Comparison of ENCODE assay signal across 13 mouse cellular contexts in genomic region chr6:30698036-30698435, GRCm38 (mm10). TPM values are rescaled to one million over a fixed set of nuclear protein-coding genes. Genes with fewer than 3 reads are reported as not detected.
A peak's percentile ranks its signal among the peaks of the same experiment; 100 is the strongest.
DNase-seq lines count a peak whose midpoint lies in the region; ATAC-seq and TF ChIP-seq lines count a peak whose summit lies in the region.
"Had no signal": no experiment of that assay in that cellular context is flagged by ENCODE, and none has a peak within 500 bp of the region (broad histone marks: within the 10 kb centered on the region; RNA-seq: fewer than 3 reads in every experiment).

No protein-coding gene starts in this region.

- no peak overlapping the region for H3K4me2 ChIP-seq in heart, embryonic 12.5 days
- H3K4me2 ChIP-seq in midbrain, embryonic 11.5 days, result no peak overlapping the region
- H3K4me2 ChIP-seq in midbrain, postnatal 0 days (ENCODE audit: low read depth, low read length, poor library complexity, severe bottlenecking), result no peak overlapping the region
- no peak overlapping the region for H3K4me2 ChIP-seq in stomach, postnatal 0 days (replicated peaks; ENCODE audit: low read depth)
- H3K4me2 ChIP-seq: midbrain, embryonic 15.5 days had no signal

- TF ChIP-seq CTCF in midbrain, postnatal 0 days (IDR thresholded peaks at IDR 0.05), result no peak
- TF ChIP-seq CTCF in stomach, postnatal 0 days (IDR thresholded peaks at IDR 0.05; ENCODE audit: low read depth), result no peak

- no peak for ATAC-seq in heart, embryonic 12.5 days (ENCODE audit: insufficient number of reproducible peaks, low FRiP score)
- ATAC-seq in midbrain, embryonic 11.5 days (ENCODE audit: low FRiP score), result no peak
- no peak for ATAC-seq in midbrain, postnatal 0 days (ENCODE audit: low FRiP score)
- no peak for ATAC-seq in stomach, postnatal 0 days (ENCODE audit: low FRiP score, low TSS enrichment)
- ATAC-seq in erythroblast, adult 5-6 weeks (replicated peaks; ENCODE audit: low FRiP score, poor library complexity, severe bottlenecking), result no peak
- ATAC-seq: hindbrain, postnatal 0 days; midbrain, embryonic 15.5 days had no signal

- H3K9ac ChIP-seq in heart, embryonic 12.5 days, result no peak overlapping the region
- H3K9ac ChIP-seq in midbrain, embryonic 11.5 days (ENCODE audit: low read length), result no peak overlapping the region
- no peak overlapping the region for H3K9ac ChIP-seq in midbrain, postnatal 0 days (replicated peaks; ENCODE audit: low read length, poor library complexity, severe bottlenecking)
- no peak overlapping the region for H3K9ac ChIP-seq in stomach, postnatal 0 days (ENCODE audit: low read length)
- H3K9ac ChIP-seq: midbrain, embryonic 15.5 days had no signal

- no peak for DNase-seq in heart, adult 18-20 months
- peak; percentile 57 for DNase-seq in midbrain, embryonic 11.5 days (ENCODE audit: low spot score, missing footprints)
- no peak for DNase-seq in midbrain, postnatal 0 days (ENCODE audit: low spot score)
- DNase-seq in heart, postnatal 4 days, result peak; percentile 65
- no peak for DNase-seq in stomach, postnatal 0 days (ENCODE audit: low spot score)
- no peak for DNase-seq in kidney, adult 8-10 months
- DNase-seq: cerebellum, postnatal 14 days; lung, postnatal 10 days; thymus, postnatal 4 days had no signal

- peak overlapping the region; percentile 85 for H3K27ac ChIP-seq in heart, embryonic 12.5 days (ENCODE audit: poor library complexity, severe bottlenecking)
- no peak overlapping the region for H3K27ac ChIP-seq in midbrain, embryonic 11.5 days (ENCODE audit: low read depth, low read length)
- H3K27ac ChIP-seq in midbrain, postnatal 0 days (ENCODE audit: low read depth, low read length), result no peak overlapping the region
- peak overlapping the region; percentile 59; the same call in 1 of the 2 replicates for H3K27ac ChIP-seq in stomach, postnatal 0 days (replicated peaks)
- H3K27ac ChIP-seq: hindbrain, postnatal 0 days; midbrain, embryonic 15.5 days had no signal

- H3K9me3 ChIP-seq in heart, embryonic 12.5 days (replicated peaks), result no peaks in the 10 kb centered on the region
- no peaks in the 10 kb centered on the region; the same call in 1 of the 2 replicates for H3K9me3 ChIP-seq in midbrain, embryonic 11.5 days (ENCODE audit: control insufficient read depth, low read length)
- H3K9me3 ChIP-seq in midbrain, postnatal 0 days (ENCODE audit: low read length), result no peaks in the 10 kb centered on the region
- no peaks in the 10 kb centered on the region for H3K9me3 ChIP-seq in stomach, postnatal 0 days (ENCODE audit: control insufficient read depth, low read length)
- H3K9me3 ChIP-seq: midbrain, embryonic 15.5 days had no signal

- H3K4me3 ChIP-seq in heart, embryonic 12.5 days, result no peak overlapping the region
- H3K4me3 ChIP-seq in midbrain, embryonic 11.5 days (ENCODE audit: low read depth, low read length), result no peak overlapping the region
- H3K4me3 ChIP-seq in midbrain, postnatal 0 days (ENCODE audit: low read depth, low read length), result no peak overlapping the region
- H3K4me3 ChIP-seq in stomach, postnatal 0 days (ENCODE audit: low read depth, low read length), result no peak overlapping the region
- H3K4me3 ChIP-seq: midbrain, embryonic 15.5 days had no signal

- H3K27me3 ChIP-seq in heart, embryonic 12.5 days (replicated peaks), result no peaks in the 10 kb centered on the region
- no peaks in the 10 kb centered on the region for H3K27me3 ChIP-seq in midbrain, embryonic 11.5 days (ENCODE audit: control insufficient read depth, insufficient read depth, low read length)
- no peaks in the 10 kb centered on the region for H3K27me3 ChIP-seq in midbrain, postnatal 0 days (ENCODE audit: insufficient read depth, low read length)
- no peaks in the 10 kb centered on the region for H3K27me3 ChIP-seq in stomach, postnatal 0 days (ENCODE audit: control insufficient read depth, insufficient read depth, low read length)
- H3K27me3 ChIP-seq: midbrain, embryonic 15.5 days had no signal

- H3K36me3 ChIP-seq in heart, embryonic 12.5 days, result no peaks in the 10 kb centered on the region
- no peaks in the 10 kb centered on the region for H3K36me3 ChIP-seq in midbrain, embryonic 11.5 days (ENCODE audit: control insufficient read depth, insufficient read depth, low read length)
- H3K36me3 ChIP-seq in midbrain, postnatal 0 days (ENCODE audit: insufficient read depth, low read length), result no peaks in the 10 kb centered on the region
- H3K36me3 ChIP-seq in stomach, postnatal 0 days (ENCODE audit: control insufficient read depth, insufficient read depth, low read length), result no peaks in the 10 kb centered on the region
- H3K36me3 ChIP-seq: midbrain, embryonic 15.5 days had no signal

- WGBS in heart, embryonic 12.5 days, result 85% methylated on average over 4 of the region's 4 CpGs
- 95% methylated on average over 4 of the region's 4 CpGs for WGBS in midbrain, embryonic 11.5 days
- WGBS in midbrain, postnatal 0 days, result 91% methylated on average over 4 of the region's 4 CpGs
- 48% methylated on average over 4 of the region's 4 CpGs for WGBS in stomach, postnatal 0 days

- TF ChIP-seq EP300 in stomach, postnatal 0 days (optimal IDR thresholded peaks at IDR 0.05), result no peak

- peaks cover 23% of the 10 kb centered on the region for H3K4me1 ChIP-seq in heart, embryonic 12.5 days (replicated peaks)
- peaks cover 15% of the 10 kb centered on the region for H3K4me1 ChIP-seq in midbrain, embryonic 11.5 days (ENCODE audit: control insufficient read depth, insufficient read depth, low read length)
- no peaks in the 10 kb centered on the region for H3K4me1 ChIP-seq in midbrain, postnatal 0 days (ENCODE audit: insufficient read depth, low read length)
- H3K4me1 ChIP-seq in stomach, postnatal 0 days (replicated peaks; ENCODE audit: control insufficient read depth, insufficient read depth), result peaks cover 3% of the 10 kb centered on the region; the same call in 1 of the 2 replicates

RNA-seq across cellular contexts. Expression of gene Cep41, which starts 4.5 kb away (rescaled TPM):
- polyA plus RNA-seq in heart, embryonic 12.5 days (2016; fragmentation: Nextera tagmentation; extraction: Ambion mirVana), result 11.9 TPM in 2 replicates
- total RNA-seq in heart, adult 18-20 months (2021), result 1 to 10 TPM; 1.3 to 1.5 TPM
- polyA plus RNA-seq in midbrain, embryonic 11.5 days (2014; fragmentation: Nextera tagmentation; extraction: Ambion mirVana), result 23.8 and 24.5 TPM in 2 replicates
- 8.1 and 15.7 TPM in 2 replicates for total RNA-seq in midbrain, postnatal 0 days (2014; rRNA removed)
- 8.3 and 9.5 TPM in 2 replicates for polyA plus RNA-seq in midbrain, postnatal 0 days (2015; fragmentation: Nextera tagmentation; extraction: Ambion mirVana)
- total RNA-seq in heart, postnatal 4 days (2021), result 1 to 10 TPM; 4.2 to 8.0 TPM
- polyA plus RNA-seq in stomach, postnatal 0 days (2015; fragmentation: Nextera tagmentation; extraction: Ambion mirVana), result 4.0 and 4.7 TPM in 2 replicates
- total RNA-seq in erythroblast, adult 5-6 weeks (2015; ENCODE audit: low replicate concordance), result 3.5 and 5.0 TPM in 2 replicates
- total RNA-seq in erythroblast, adult 5-6 weeks (2017; ENCODE audit: low replicate concordance), result 0.77 and 4.5 TPM in 2 replicates

RNA-seq across cellular contexts. Expression of gene Mest, which starts 25.3 kb away (rescaled TPM):
- 3,424 and 3,742 TPM in 2 replicates for polyA plus RNA-seq in heart, embryonic 12.5 days (2016; fragmentation: Nextera tagmentation; extraction: Ambion mirVana)
- 1 to 10 TPM; 5.4 to 6.8 TPM for total RNA-seq in heart, adult 18-20 months (2021)
- 1,255 and 1,269 TPM in 2 replicates for polyA plus RNA-seq in midbrain, embryonic 11.5 days (2014; fragmentation: Nextera tagmentation; extraction: Ambion mirVana)
- 323 and 367 TPM in 2 replicates for total RNA-seq in midbrain, postnatal 0 days (2014; rRNA removed)
- polyA plus RNA-seq in midbrain, postnatal 0 days (2015; fragmentation: Nextera tagmentation; extraction: Ambion mirVana), result 109 and 165 TPM in 2 replicates
- total RNA-seq in heart, postnatal 4 days (2021), result 100 to 1,000 TPM; 504 to 641 TPM
- polyA plus RNA-seq in stomach, postnatal 0 days (2015; fragmentation: Nextera tagmentation; extraction: Ambion mirVana), result 156 and 168 TPM in 2 replicates
- not detected in 2 replicates for total RNA-seq in erythroblast, adult 5-6 weeks (2015; ENCODE audit: low replicate concordance)
- not detected in 2 replicates for total RNA-seq in erythroblast, adult 5-6 weeks (2017; ENCODE audit: low replicate concordance)

RNA-seq across cellular contexts. Expression of gene Cpa1, which starts 59.0 kb away (rescaled TPM):
- polyA plus RNA-seq in heart, embryonic 12.5 days (2016; fragmentation: Nextera tagmentation; extraction: Ambion mirVana), result 1.8 and 2.0 TPM in 2 replicates
- total RNA-seq in heart, adult 18-20 months (2021), result not detected
- polyA plus RNA-seq in midbrain, embryonic 11.5 days (2014; fragmentation: Nextera tagmentation; extraction: Ambion mirVana), result 0.08 TPM in 1 of 2 replicates, not detected in the other
- 0.60 and 0.94 TPM in 2 replicates for total RNA-seq in midbrain, postnatal 0 days (2014; rRNA removed)
- 0.44 and 0.51 TPM in 2 replicates for polyA plus RNA-seq in midbrain, postnatal 0 days (2015; fragmentation: Nextera tagmentation; extraction: Ambion mirVana)
- total RNA-seq in heart, postnatal 4 days (2021), result 1 to 10 TPM; 3.4 to 3.7 TPM
- polyA plus RNA-seq in stomach, postnatal 0 days (2015; fragmentation: Nextera tagmentation; extraction: Ambion mirVana), result 1.3 and 1.5 TPM in 2 replicates
- not detected in 2 replicates for total RNA-seq in erythroblast, adult 5-6 weeks (2015; ENCODE audit: low replicate concordance)
- not detected in 2 replicates for total RNA-seq in erythroblast, adult 5-6 weeks (2017; ENCODE audit: low replicate concordance)

Comparison
In these comparisons a context has a peak if more than half of its experiments do, and no peak if none do; other contexts are left out.
1. DNase-seq: peak in midbrain, embryonic 11.5 days (single experiment) and heart, postnatal 4 days (single experiment); none in heart, adult 18-20 months (0 of 2), midbrain, postnatal 0 days (single experiment), stomach, postnatal 0 days (single experiment) and kidney, adult 8-10 months (0 of 2).
2. RNA of gene Mest, which starts 25.3 kb away (total RNA-seq): 504 to 641 TPM in heart, postnatal 4 days and 323 to 367 TPM in midbrain, postnatal 0 days; 5.4 to 6.8 TPM in heart, adult 18-20 months and not detected in erythroblast, adult 5-6 weeks; every median in the first group is over 10 times any median in the second.
3. H3K27ac ChIP-seq: peak in heart, embryonic 12.5 days (single experiment) and stomach, postnatal 0 days (single experiment); none in midbrain, embryonic 11.5 days (single experiment) and midbrain, postnatal 0 days (single experiment).